Comparison of ENCODE assay signal across 10 mouse cellular contexts in the genomic region with DNA sequence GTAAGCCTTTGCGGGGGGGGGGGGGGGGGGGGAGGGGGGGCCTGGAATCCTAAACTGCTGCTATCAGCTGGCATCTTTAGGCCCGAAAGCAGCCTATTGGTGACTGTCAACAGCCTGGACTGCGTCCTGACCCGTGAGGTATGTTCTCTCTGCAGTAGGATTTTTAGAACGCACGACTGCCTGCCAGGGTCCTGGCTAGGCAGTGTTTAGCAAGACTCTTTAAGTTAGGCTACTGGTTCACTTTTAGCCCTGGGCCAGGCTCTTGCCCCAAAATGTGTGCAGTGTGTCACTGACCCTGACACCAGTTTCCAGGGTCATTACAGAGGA. TPM values are rescaled to one million over a fixed set of nuclear protein-coding genes. Genes with fewer than 3 reads are reported as not detected.
DNase-seq lines count a peak whose midpoint lies in the region; ATAC-seq and TF ChIP-seq lines count a peak whose summit lies in the region.
"Had no signal": no experiment of that assay in that cellular context is flagged by ENCODE, and none has a peak within 500 bp of the region (broad histone marks: within the 10 kb centered on the region; RNA-seq: fewer than 3 reads in every experiment).

No protein-coding gene starts in this region.

- no peak for DNase-seq in heart, adult 2 months
- DNase-seq in heart, adult 9 months (ENCODE audit: low spot score in 2 of 2) = no peak
- no peak for DNase-seq in forebrain, postnatal 0 days
- no peak for DNase-seq in ovary, postnatal 36 days (ENCODE audit: low spot score)
- DNase-seq in layer of hippocampus, adult 8-10 months (ENCODE audit: low spot score in 2 of 2) = no peak
- DNase-seq: B cell, adult 2 months had no signal

- TF ChIP-seq EP300 in heart, adult 2 months (IDR thresholded peaks at IDR 0.05; ENCODE audit: insufficient read depth, low read depth, low read length) = no peak

- peaks cover 3% of the 10 kb centered on the region; the same call in 1 of the 2 replicates for H3K4me1 ChIP-seq in heart, adult 2 months (ENCODE audit: control insufficient read depth, insufficient read depth, low read length)
- peaks cover 54% of the 10 kb centered on the region for H3K4me1 ChIP-seq in E14TG2a.4 (replicated peaks; ENCODE audit: low read depth, low read length)
- peaks cover 11% of the 10 kb centered on the region for H3K4me1 ChIP-seq in forebrain, postnatal 0 days (ENCODE audit: insufficient read depth)
- peaks cover 6% of the 10 kb centered on the region for H3K4me1 ChIP-seq in liver, embryonic 16.5 days (ENCODE audit: control insufficient read depth, low read depth, low read length)

- H3K79me2 ChIP-seq in heart, adult 2 months (replicated peaks; ENCODE audit: control insufficient read depth, insufficient read depth, low read length) = no peaks in the 10 kb centered on the region

- H3K27me3 ChIP-seq in heart, adult 2 months (ENCODE audit: control insufficient read depth, insufficient read depth, low read length) = no peaks in the 10 kb centered on the region
- H3K27me3 ChIP-seq in E14TG2a.4 (ENCODE audit: insufficient read depth, low read length) = peaks cover 26% of the 10 kb centered on the region
- H3K27me3 ChIP-seq in forebrain, postnatal 0 days (ENCODE audit: insufficient read depth, low read length) = no peaks in the 10 kb centered on the region
- H3K27me3 ChIP-seq in liver, embryonic 16.5 days (ENCODE audit: control insufficient read depth, insufficient read depth, low read depth, low read length) = peaks cover 32% of the 10 kb centered on the region

- peak; percentile 18; the same call in 1 of the 2 replicates for ATAC-seq in forebrain, postnatal 0 days
- 0 out of 2 replicates have a peak, but pooled peaks have one; percentile 6 for ATAC-seq in liver, embryonic 16.5 days (ENCODE audit: low read depth)
- ATAC-seq in granulocyte monocyte progenitor cell, adult 5-6 weeks (replicated peaks; ENCODE audit: poor library complexity, severe bottlenecking) = no peak

- no peaks in the 10 kb centered on the region for H3K36me3 ChIP-seq in heart, adult 2 months (ENCODE audit: control insufficient read depth, insufficient read depth, low read length)
- peaks cover 18% of the 10 kb centered on the region for H3K36me3 ChIP-seq in E14TG2a.4 (ENCODE audit: insufficient read depth, low read length)
- H3K36me3 ChIP-seq in forebrain, postnatal 0 days (ENCODE audit: insufficient read depth) = no peaks in the 10 kb centered on the region
- no peaks in the 10 kb centered on the region for H3K36me3 ChIP-seq in liver, embryonic 16.5 days (ENCODE audit: control insufficient read depth, insufficient read depth)

- TF ChIP-seq CTCF in heart, adult 2 months (IDR thresholded peaks at IDR 0.05) = no peak
- no peak for TF ChIP-seq CTCF in E14TG2a.4 (conservative IDR thresholded peaks at IDR 0.05; ENCODE audit: low read length)
- no peak for TF ChIP-seq CTCF in forebrain, postnatal 0 days (IDR thresholded peaks at IDR 0.05; ENCODE audit: low read depth)

- H3K9ac ChIP-seq in heart, adult 2 months (ENCODE audit: low read depth, low read length) = peak overlapping the region; percentile 94
- H3K9ac ChIP-seq in forebrain, postnatal 0 days = peak overlapping the region; percentile 53; the same call in 1 of the 2 replicates
- H3K9ac ChIP-seq in liver, embryonic 16.5 days (ENCODE audit: low read depth, low read length) = peak overlapping the region; percentile 53; the same call in 1 of the 2 replicates

- no peak for TF ChIP-seq POLR2A in heart, adult 2 months (IDR thresholded peaks at IDR 0.05; ENCODE audit: insufficient read depth, low read depth, low read length)

- H3K4me3 ChIP-seq in heart, adult 2 months = peak overlapping the region; percentile 62
- H3K4me3 ChIP-seq in E14TG2a.4 (replicated peaks; ENCODE audit: low read length) = peak overlapping the region; percentile 74
- peak overlapping the region; percentile 50; the same call in 1 of the 2 replicates for H3K4me3 ChIP-seq in forebrain, postnatal 0 days (ENCODE audit: low read depth, low read length)
- H3K4me3 ChIP-seq in liver, embryonic 16.5 days (ENCODE audit: low read depth, low read length) = peak overlapping the region; percentile 59

- intact Hi-C loops in heart, adult 2 months (cut with DNase I) = no loop called here

- peak overlapping the region; percentile 62 for H3K27ac ChIP-seq in heart, adult 2 months
- no peak overlapping the region; the same call in 1 of the 2 replicates for H3K27ac ChIP-seq in forebrain, postnatal 0 days (ENCODE audit: low read depth, low read length)
- H3K27ac ChIP-seq in liver, embryonic 16.5 days (ENCODE audit: low read length) = 0 out of 2 replicates have a peak overlapping the region, but pooled peaks have one; percentile 17

- WGBS in heart, adult 2 months = 39% methylated on average over 5 of the region's 6 CpGs
- 45% methylated on average over 6 of the region's 6 CpGs for WGBS in forebrain, postnatal 0 days
- 54% methylated on average over 5 of the region's 6 CpGs for WGBS in liver, embryonic 16.5 days (ENCODE audit: insufficient replicate concordance)

- peak overlapping the region; percentile 96 for H3K4me2 ChIP-seq in forebrain, postnatal 0 days (ENCODE audit: low read depth)
- H3K4me2 ChIP-seq in liver, embryonic 16.5 days (ENCODE audit: low read depth, low read length) = peak overlapping the region; percentile 67

- peaks cover 6% of the 10 kb centered on the region for H3K9me3 ChIP-seq in E14TG2a.4 (ENCODE audit: low read length)
- H3K9me3 ChIP-seq in forebrain, postnatal 0 days (ENCODE audit: low read length) = no peaks in the 10 kb centered on the region
- H3K9me3 ChIP-seq in liver, embryonic 16.5 days (replicated peaks; ENCODE audit: control insufficient read depth, low read length) = no peaks in the 10 kb centered on the region; the same call in 1 of the 2 replicates

RNA-seq across cellular contexts. Expression of gene Tmem98, which starts 0.3 kb away (rescaled TPM):
- 10 to 100 TPM; 11.2 to 12.8 TPM for total RNA-seq in heart, adult 2 months (2021)
- 29.3 and 34.9 TPM in 2 replicates for polyA plus RNA-seq in heart, adult 2 months (2012; rRNA removed)
- 15.7 and 18.3 TPM in 2 replicates for total RNA-seq in forebrain, postnatal 0 days (2014; rRNA removed)
- 20.5 and 20.8 TPM in 2 replicates for polyA plus RNA-seq in forebrain, postnatal 0 days (2015; fragmentation: Nextera tagmentation; extraction: Ambion mirVana)
- 8.4 and 9.9 TPM in 2 replicates for polyA plus RNA-seq in liver, embryonic 16.5 days (2015; fragmentation: Nextera tagmentation; extraction: Ambion mirVana)
- 1.7 TPM in 1 of 2 replicates, not detected in the other for total RNA-seq in granulocyte monocyte progenitor cell, adult 5-6 weeks (2014; fragmentation: Nextera tagmentation)
- 0.88 TPM in 1 of 2 replicates, not detected in the other for total RNA-seq in granulocyte monocyte progenitor cell, adult 5-6 weeks (2017)
- 10 to 100 TPM; 10.4 to 14.4 (median 12.2) TPM for total RNA-seq in layer of hippocampus, adult 8-10 months (2022)

RNA-seq across cellular contexts. Expression of gene Myo1d, which starts 29.8 kb away (rescaled TPM):
- total RNA-seq in heart, adult 2 months (2021) = 1 to 10 TPM; 8.2 to 10.0 TPM
- polyA plus RNA-seq in heart, adult 2 months (2012; rRNA removed) = 9.3 and 10.1 TPM in 2 replicates
- total RNA-seq in forebrain, postnatal 0 days (2014; rRNA removed) = 1.7 and 3.4 TPM in 2 replicates
- polyA plus RNA-seq in forebrain, postnatal 0 days (2015; fragmentation: Nextera tagmentation; extraction: Ambion mirVana) = 0.88 and 1.2 TPM in 2 replicates
- polyA plus RNA-seq in liver, embryonic 16.5 days (2015; fragmentation: Nextera tagmentation; extraction: Ambion mirVana) = 10.7 and 12.3 TPM in 2 replicates
- total RNA-seq in granulocyte monocyte progenitor cell, adult 5-6 weeks (2014; fragmentation: Nextera tagmentation) = 0.36 and 1.7 TPM in 2 replicates
- total RNA-seq in granulocyte monocyte progenitor cell, adult 5-6 weeks (2017) = 0.43 and 0.46 TPM in 2 replicates
- 10 to 100 TPM in 3 of 4 experiments, 1 to 10 TPM in 1; 8.2 to 11.1 (median 10.2) TPM for total RNA-seq in layer of hippocampus, adult 8-10 months (2022)

RNA-seq across cellular contexts. Expression of gene Spaca3, which starts 48.5 kb away (rescaled TPM):
- total RNA-seq in heart, adult 2 months (2021) = not detected
- 0.29 TPM in 1 of 2 replicates, not detected in the other for polyA plus RNA-seq in heart, adult 2 months (2012; rRNA removed)
- not detected in 2 replicates for total RNA-seq in forebrain, postnatal 0 days (2014; rRNA removed)
- not detected in 2 replicates for polyA plus RNA-seq in forebrain, postnatal 0 days (2015; fragmentation: Nextera tagmentation; extraction: Ambion mirVana)
- polyA plus RNA-seq in liver, embryonic 16.5 days (2015; fragmentation: Nextera tagmentation; extraction: Ambion mirVana) = not detected in 2 replicates
- not detected in 2 replicates for total RNA-seq in granulocyte monocyte progenitor cell, adult 5-6 weeks (2014; fragmentation: Nextera tagmentation)
- total RNA-seq in granulocyte monocyte progenitor cell, adult 5-6 weeks (2017) = not detected in 2 replicates
- not detected for total RNA-seq in layer of hippocampus, adult 8-10 months (2022)
- total RNA-seq: hematopoietic stem cell, adult 5-6 weeks had no signal
